Mouse (Mus musculus) G1E (cell line): ENCODE results near the gene Col25a1. TPM values are rescaled to one million over a fixed set of nuclear protein-coding genes. Genes with fewer than 3 reads are reported as not detected.

Experiments used
- ATAC-seq: 2 replicates; pipeline ENCODE4 v1.8.0; 2016; ENCODE audit warnings: mild to moderate bottlenecking; ENCODE audit not compliant: insufficient number of reproducible peaks, poor library complexity, low FRiP score, severe bottlenecking; ENCODE audit errors: extremely low read depth
- DNase-seq: peaks from one replicate; pipeline ENCODE4 v3.0.0; 2012; ENCODE audit warnings: low spot score
- H3K27me3 ChIP-seq: 2 replicates; pipeline ENCODE4 v1.6.1; 2012; ENCODE audit warnings: mild to moderate bottlenecking, low read length, inconsistent platforms; ENCODE audit not compliant: insufficient read depth
- H3K36me3 ChIP-seq: replicated peaks from 2 replicates; pipeline ENCODE3; 2012; ENCODE audit warnings: mild to moderate bottlenecking, inconsistent platforms
- H3K4me1 ChIP-seq: 2 replicates; pipeline ENCODE4 v1.6.1; 2012; ENCODE audit warnings: low read depth, low read length, inconsistent platforms, mixed read lengths; ENCODE audit not compliant: insufficient read depth
- H3K4me3 ChIP-seq: 2 replicates; pipeline ENCODE4 v1.5.1; 2012; ENCODE audit warnings: low read depth, mild to moderate bottlenecking, inconsistent platforms, low read length, moderate library complexity, mixed read lengths
- H3K9me3 ChIP-seq: replicated peaks from 2 replicates; pipeline ENCODE4 v1.6.1; 2012; ENCODE audit warnings: inconsistent platforms
- CTCF ChIP-seq: IDR thresholded peaks from 2 replicates; pipeline ENCODE4 v1.5.1; 2012; ENCODE audit warnings: low read depth, low read length, inconsistent platforms, mixed read lengths
- GATA1 ChIP-seq: IDR thresholded peaks from 2 replicates; pipeline ENCODE4 v1.6.1; 2012; ENCODE audit warnings: borderline replicate concordance, low read length, inconsistent platforms, mixed read lengths
- GATA2 ChIP-seq: IDR thresholded peaks from 2 replicates; pipeline ENCODE4 v1.6.1; 2012; ENCODE audit warnings: low read depth, low read length, inconsistent platforms, borderline replicate concordance
- POLR2AphosphoS5 ChIP-seq: IDR thresholded peaks from 2 replicates; pipeline ENCODE4 v1.6.1; 2012; ENCODE audit warnings: low read depth, low read length, inconsistent platforms; ENCODE audit not compliant: insufficient replicate concordance
- TAL1 ChIP-seq: conservative IDR thresholded peaks from 2 replicates; pipeline ENCODE4 v1.6.1; 2012; ENCODE audit warnings: low read depth, low read length, inconsistent platforms, mixed read lengths
- polyA plus RNA-seq: library from polyadenylated mRNA; stranded (reverse); fragments of >175 nt; gene quantifications from 2 replicates; pipeline ENCODE4 v1.2.3, GENCODE M21; 2012
- total RNA-seq, 2 experiments: library from RNA; stranded (forward) in 1 of 2; stranded (reverse) in 1 of 2; fragments of 200-1000 nt in 1 of 2; fragments of >200 nt in 1 of 2; fragmentation: Nextera tagmentation in 1 of 2; gene quantifications; 2 replicates each; pipeline ENCODE4 v1.2.3; 2014 to 2017

Gene Col25a1
- total and polyA plus RNA-seq, 3 experiments = 0.22 TPM; not detected in 2

DNA sequence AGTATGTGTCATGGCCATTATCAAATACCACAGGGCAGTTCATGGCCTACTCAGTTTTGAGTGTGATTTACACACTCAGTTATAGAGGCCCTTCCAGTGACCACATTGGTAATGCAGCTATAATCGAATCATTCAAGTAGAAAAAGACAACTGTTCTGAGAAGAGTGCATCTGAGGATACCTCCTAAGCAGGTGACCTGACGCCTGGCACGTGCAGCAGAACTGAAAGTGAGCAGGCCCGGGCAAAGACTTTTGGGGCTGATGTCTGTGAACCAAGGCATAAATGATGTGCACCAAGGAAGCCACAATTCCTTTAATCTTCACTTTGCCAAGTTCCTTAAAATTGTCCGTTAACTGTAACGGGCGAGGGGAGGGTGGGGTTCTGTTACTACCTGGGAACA, 101.6 kb downstream of the Col25a1 start:
- Histone ChIP-seq H3K4me1 (no peaks in the 10 kb centered on the region), H3K36me3 (no peaks in the 10 kb centered on the region), H3K27me3 (no peaks in the 10 kb centered on the region), H3K9me3 (peaks cover 25% of the 10 kb centered on the region), H3K4me3 (no peak overlapping the region)
- TF ChIP-seq GATA2 (no peak), CTCF (no peak), POLR2AphosphoS5 (no peak), GATA1 (no peak), TAL1 (no peak)
- DNase-seq (no peak), ATAC-seq (no peak)

DNA sequence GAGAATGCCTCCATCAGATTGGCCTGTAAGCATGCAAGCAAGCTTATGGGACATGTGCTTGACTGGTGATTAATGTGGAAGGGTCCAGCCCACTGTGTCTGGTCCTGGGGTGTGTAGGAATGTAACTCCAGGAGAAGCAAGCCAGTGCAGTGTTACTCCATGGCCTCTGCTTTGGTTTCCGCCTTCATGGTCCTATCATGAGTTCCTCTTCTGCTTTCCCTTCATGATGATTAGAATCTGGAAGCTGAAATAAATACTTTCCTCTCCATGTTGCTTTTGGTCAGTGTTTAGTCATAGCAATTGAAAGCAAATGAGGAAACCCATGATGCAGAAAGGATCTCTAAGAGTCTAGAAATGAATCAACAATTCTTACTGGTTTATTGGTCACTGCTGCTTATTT, 103.9 kb downstream of the Col25a1 start:
- Histone ChIP-seq H3K27me3 (no peaks in the 10 kb centered on the region), H3K36me3 (no peaks in the 10 kb centered on the region), H3K4me1 (no peaks in the 10 kb centered on the region), H3K9me3 (peaks cover 31% of the 10 kb centered on the region), H3K4me3 (no peak overlapping the region)
- no peak for DNase-seq
- TF ChIP-seq CTCF = no peak
- no peak for TF ChIP-seq POLR2AphosphoS5
- TF ChIP-seq GATA2 = no peak
- no peak for TF ChIP-seq TAL1
- no peak for ATAC-seq

DNA sequence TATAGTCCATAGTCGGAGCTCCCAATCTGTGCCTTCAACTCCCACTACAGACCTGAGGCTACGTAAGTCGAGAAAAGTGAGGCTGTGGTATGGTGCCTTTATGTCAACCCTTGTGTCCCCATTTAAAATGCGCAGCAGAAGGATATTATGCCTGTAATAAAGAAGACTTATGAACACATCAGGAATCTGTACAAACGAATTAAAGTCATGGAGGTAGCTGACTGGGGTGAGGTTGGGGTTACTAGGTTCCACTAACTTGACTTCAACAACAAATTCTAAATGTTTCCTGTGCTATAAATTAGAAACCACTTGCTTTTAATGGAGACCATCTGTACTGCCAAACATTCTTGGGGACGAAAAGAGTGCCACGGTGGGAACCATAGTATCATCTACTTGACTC, 104.8 kb downstream of the Col25a1 start:
- Histone ChIP-seq H3K27me3 (no peaks in the 10 kb centered on the region), H3K9me3 (peaks cover 33% of the 10 kb centered on the region), H3K4me3 (no peak overlapping the region), H3K4me1 (no peaks in the 10 kb centered on the region), H3K36me3 (no peaks in the 10 kb centered on the region)
- no peak for TF ChIP-seq POLR2AphosphoS5
- no peak for TF ChIP-seq TAL1
- no peak for TF ChIP-seq GATA1
- TF ChIP-seq CTCF = no peak
- TF ChIP-seq GATA2 = no peak
- ATAC-seq (no peak), DNase-seq (no peak)

- H3K9me3 ChIP-seq = peaks cover 35% of the 10 kb centered on the region
- H3K27me3 ChIP-seq = no peaks in the 10 kb centered on the region
- no peaks in the 10 kb centered on the region for H3K4me1 ChIP-seq
- H3K4me3 ChIP-seq = no peak overlapping the region
- TF ChIP-seq POLR2AphosphoS5 = no peak
- no peak for TF ChIP-seq GATA1
- TF ChIP-seq CTCF = no peak
- no peak for TF ChIP-seq GATA2
- no peak for TF ChIP-seq TAL1
- no peak for ATAC-seq
- no peak for DNase-seq
- no peaks in the 10 kb centered on the region for H3K36me3 ChIP-seq
Observed at GRCm38 (mm10) chr3:130237852-130238251, 106.6 kb downstream of the Col25a1 start.

DNA sequence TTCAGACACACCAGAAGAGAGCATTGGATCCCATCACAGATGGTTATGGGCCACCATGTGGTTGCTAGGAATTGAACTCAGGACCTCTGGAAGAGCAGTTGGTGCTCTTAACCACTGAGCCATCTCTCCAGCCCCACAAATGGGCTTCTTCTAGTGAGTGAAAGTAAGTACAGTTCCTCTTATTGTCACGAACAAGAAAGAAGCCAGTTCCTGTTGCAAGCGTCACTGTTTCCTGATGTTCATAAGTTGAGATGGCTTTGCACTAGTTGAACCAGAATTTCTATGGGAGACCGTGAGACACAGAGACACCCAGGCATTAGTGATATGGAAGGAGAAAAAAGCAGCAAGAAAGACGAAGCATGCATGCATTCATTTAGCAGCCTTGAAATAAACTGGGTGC, 110.6 kb downstream of the Col25a1 start:
- TF ChIP-seq CTCF (no peak), POLR2AphosphoS5 (no peak), GATA2 (no peak), GATA1 (no peak), TAL1 (no peak)
- no peak for DNase-seq
- ATAC-seq = no peak
- no peak overlapping the region for H3K4me3 ChIP-seq
- H3K4me1 ChIP-seq = no peaks in the 10 kb centered on the region
- H3K36me3 ChIP-seq = no peaks in the 10 kb centered on the region
- no peaks in the 10 kb centered on the region for H3K27me3 ChIP-seq
- H3K9me3 ChIP-seq = peaks cover 36% of the 10 kb centered on the region

DNA sequence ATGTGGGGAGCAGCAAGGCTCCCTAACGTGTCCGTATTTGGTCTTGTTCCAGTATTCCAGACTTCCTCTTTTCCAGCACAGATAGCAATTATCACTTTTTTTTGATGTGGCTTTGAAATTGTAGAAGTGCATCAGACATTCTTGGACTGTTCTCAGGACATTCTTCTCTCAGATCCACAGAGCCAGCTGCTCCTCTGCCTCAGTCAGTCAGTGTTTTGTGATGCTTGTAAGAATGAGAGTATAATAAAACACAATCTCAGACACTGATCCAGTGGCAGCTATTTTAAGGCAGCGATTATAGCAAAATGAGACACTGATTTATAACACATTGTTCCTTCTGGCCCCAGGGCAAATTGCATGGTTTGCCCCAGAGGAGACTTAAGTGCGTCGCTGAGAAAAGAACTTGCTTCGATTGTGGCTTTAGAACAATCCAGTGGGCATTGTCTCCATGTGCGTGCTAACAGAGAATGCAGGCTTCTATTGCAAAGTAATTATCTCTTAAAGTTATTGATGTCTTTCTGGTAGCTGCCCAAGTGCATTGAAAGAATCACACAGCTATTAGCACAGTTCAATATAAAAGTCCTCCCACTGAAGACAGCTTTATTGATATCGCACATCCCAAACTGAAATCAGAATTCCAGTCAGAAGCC, 111.5 kb downstream of the Col25a1 start:
- Histone ChIP-seq H3K4me3 (no peak overlapping the region), H3K4me1 (no peaks in the 10 kb centered on the region), H3K27me3 (no peaks in the 10 kb centered on the region), H3K36me3 (no peaks in the 10 kb centered on the region), H3K9me3 (peaks cover 40% of the 10 kb centered on the region)
- ATAC-seq (no peak), DNase-seq (no peak)
- TF ChIP-seq POLR2AphosphoS5 (no peak), GATA2 (no peak), GATA1 (no peak), CTCF (no peak), TAL1 (no peak)
